Mouse (Mus musculus) limb, embryonic 15.5 days (tissue): ENCODE results near the gene Serpina3j. TPM values are rescaled to one million over a fixed set of nuclear protein-coding genes. Genes with fewer than 3 reads are reported as not detected.
"Not testable (repeated sequence)": the region's sequence is repeated elsewhere in the genome, so short reads cannot be mapped to it uniquely, and the experiment has no call there.

ENCODE experiments used
- ATAC-seq: fragments of 200-750 bp; cut with Nextera tagmentation; 2 replicates; pipeline ENCODE4 v1.8.0; 2017; ENCODE audit warnings: low read depth, moderate TSS enrichment; ENCODE audit not compliant: insufficient number of reproducible peaks, low FRiP score, low TSS enrichment
- H3K27ac ChIP-seq: fragments of 300-500 bp; sonication (generic); 2 replicates; pipeline ENCODE4 v1.5.1; 2015; ENCODE audit warnings: moderate library complexity, mild to moderate bottlenecking, inconsistent platforms
- H3K27me3 ChIP-seq: fragments of 300-500 bp; sonication (generic); 2 replicates; pipeline ENCODE4 v1.6.1; 2015; ENCODE audit warnings: inconsistent platforms
- H3K36me3 ChIP-seq: fragments of 300-500 bp; sonication (generic); 2 replicates; pipeline ENCODE4 v1.6.1; 2015; ENCODE audit warnings: inconsistent platforms
- H3K4me1 ChIP-seq: fragments of 300-500 bp; sonication (generic); 2 replicates; pipeline ENCODE4 v1.6.1; 2015; ENCODE audit warnings: inconsistent platforms
- H3K4me2 ChIP-seq: fragments of 300-500 bp; sonication (generic); 2 replicates; pipeline ENCODE4 v1.6.1; 2015; ENCODE audit warnings: mild to moderate bottlenecking, inconsistent platforms
- H3K4me3 ChIP-seq: fragments of 300-500 bp; sonication (generic); 2 replicates; pipeline ENCODE4 v1.5.1; 2015; ENCODE audit warnings: mild to moderate bottlenecking, inconsistent platforms
- H3K9ac ChIP-seq: fragments of 300-500 bp; sonication (generic); 2 replicates; pipeline ENCODE4 v1.6.1; 2015; ENCODE audit warnings: inconsistent platforms
- H3K9me3 ChIP-seq: fragments of 300-500 bp; sonication (generic); 2 replicates; pipeline ENCODE4 v1.6.1; 2016; ENCODE audit warnings: inconsistent platforms
- WGBS: fragments of 180-500 bp; shearing (Covaris S2); methylation state at CpG from one replicate; pipeline ENCODE4 v1.1.7; 2015; 5-methylcytosine and 5-hydroxymethylcytosine counted together
- polyA plus RNA-seq: library from polyadenylated mRNA; unstranded; fragments of >200 nt; fragmentation: Nextera tagmentation; extraction: Ambion mirVana; gene quantifications from 2 replicates; pipeline ENCODE4 v1.2.1, GENCODE M21; 2015

Gene Serpina3j
- polyA plus RNA-seq, 1 experiment from 2014 or later = 3.6 TPM

- not testable (repeated sequence) for H3K4me2 ChIP-seq, H3K4me1 ChIP-seq, ATAC-seq
Measured at GRCm38 (mm10) chr12:104336873-104337272, 22.5 kb downstream of the Serpina3j start.

GRCm38 (mm10) chr12:104338226-104338625 is 23.9 kb downstream of the Serpina3j start, which contains the start of the genes Serpina3k and Serpina3m:
TSS of gene Serpina3k (plus strand) at chr12:104338486.
TSS of gene Serpina3m (plus strand) at chr12:104338486.
- ATAC-seq, H3K27me3 ChIP-seq, H3K27ac ChIP-seq, H3K4me2 ChIP-seq, H3K9ac ChIP-seq, H3K4me3 ChIP-seq, H3K4me1 ChIP-seq, H3K36me3 ChIP-seq, H3K9me3 ChIP-seq: not testable (repeated sequence)
- 86% methylated on average over 3 of the region's 3 CpGs for WGBS

More at GRCm38 (mm10) chr12:104336873-104337272, 22.5 kb downstream of the Serpina3j start:
- H3K36me3 ChIP-seq, H3K4me3 ChIP-seq, H3K9ac ChIP-seq, H3K27ac ChIP-seq, H3K9me3 ChIP-seq, H3K27me3 ChIP-seq: not testable (repeated sequence)

GRCm38 (mm10) chr12:104338705-104339104 is 24.4 kb downstream of the Serpina3j start:
- Histone ChIP-seq H3K9ac (no peak overlapping the region), H3K4me1 (no peaks in the 10 kb centered on the region), H3K4me3 (no peak overlapping the region), H3K36me3 (no peaks in the 10 kb centered on the region), H3K4me2 (no peak overlapping the region), H3K27ac (no peak overlapping the region), H3K9me3 (no peaks in the 10 kb centered on the region), H3K27me3 (no peaks in the 10 kb centered on the region)
- 89% methylated on average over 3 of the region's 3 CpGs for WGBS
- no peak for ATAC-seq

- not testable (repeated sequence) for H3K9me3 ChIP-seq, H3K4me1 ChIP-seq, H3K36me3 ChIP-seq, ATAC-seq, H3K27me3 ChIP-seq, H3K4me2 ChIP-seq, H3K4me3 ChIP-seq, H3K9ac ChIP-seq, H3K27ac ChIP-seq
Measured at GRCm38 (mm10) chr12:104342489-104342888, 28.1 kb downstream of the Serpina3j start.

- H3K27ac ChIP-seq = no peak overlapping the region
- H3K4me3 ChIP-seq = no peak overlapping the region
- H3K9me3 ChIP-seq = no peaks in the 10 kb centered on the region
- ATAC-seq = no peak
- no peaks in the 10 kb centered on the region for H3K27me3 ChIP-seq
- no peaks in the 10 kb centered on the region for H3K4me1 ChIP-seq
- H3K9ac ChIP-seq = no peak overlapping the region
- WGBS = 71% methylated on average over 2 of the region's 2 CpGs
- no peak overlapping the region for H3K4me2 ChIP-seq
- no peaks in the 10 kb centered on the region for H3K36me3 ChIP-seq
Measured at GRCm38 (mm10) chr12:104345181-104345580, 30.8 kb downstream of the Serpina3j start.

GRCm38 (mm10) chr12:104345707-104346106 is 31.4 kb downstream of the Serpina3j start:
- H3K27me3 ChIP-seq = no peaks in the 10 kb centered on the region
- H3K4me3 ChIP-seq = no peak overlapping the region
- H3K9ac ChIP-seq = no peak overlapping the region
- H3K36me3 ChIP-seq = no peaks in the 10 kb centered on the region
- no peak overlapping the region for H3K4me2 ChIP-seq
- ATAC-seq = no peak
- no peaks in the 10 kb centered on the region for H3K4me1 ChIP-seq
- H3K9me3 ChIP-seq = no peaks in the 10 kb centered on the region
- H3K27ac ChIP-seq = no peak overlapping the region

- H3K27me3 ChIP-seq = no peaks in the 10 kb centered on the region
- no peaks in the 10 kb centered on the region for H3K36me3 ChIP-seq
- no peak overlapping the region for H3K9ac ChIP-seq
- no peak overlapping the region for H3K27ac ChIP-seq
- no peak overlapping the region for H3K4me2 ChIP-seq
- H3K9me3 ChIP-seq = no peaks in the 10 kb centered on the region
- WGBS = 73% methylated on average over 2 of the region's 2 CpGs
- no peaks in the 10 kb centered on the region for H3K4me1 ChIP-seq
- no peak overlapping the region for H3K4me3 ChIP-seq
- no peak for ATAC-seq
Measured at GRCm38 (mm10) chr12:104347091-104347490, 32.7 kb downstream of the Serpina3j start.

- not testable (repeated sequence) for H3K4me3 ChIP-seq, H3K4me1 ChIP-seq, H3K4me2 ChIP-seq, H3K27me3 ChIP-seq, H3K36me3 ChIP-seq, H3K9me3 ChIP-seq, H3K9ac ChIP-seq, H3K27ac ChIP-seq, ATAC-seq
- WGBS = 36% methylated on average over 3 of the region's 3 CpGs
Measured at GRCm38 (mm10) chr12:104351812-104352211, 37.5 kb downstream of the Serpina3j start.

GRCm38 (mm10) chr12:104356006-104356405 is 41.7 kb downstream of the Serpina3j start:
- H3K9me3 ChIP-seq = no peaks in the 10 kb centered on the region
- H3K4me3 ChIP-seq = no peak overlapping the region
- no peak overlapping the region for H3K9ac ChIP-seq
- no peaks in the 10 kb centered on the region for H3K27me3 ChIP-seq
- H3K27ac ChIP-seq = no peak overlapping the region
- no peaks in the 10 kb centered on the region for H3K4me1 ChIP-seq
- H3K4me2 ChIP-seq = no peak overlapping the region
- WGBS = 79% methylated on average over 3 of the region's 3 CpGs
- H3K36me3 ChIP-seq = no peaks in the 10 kb centered on the region
- ATAC-seq = no peak

GRCm38 (mm10) chr12:104369986-104370385 is 55.6 kb downstream of the Serpina3j start:
- no peaks in the 10 kb centered on the region for H3K4me1 ChIP-seq
- WGBS = 80% methylated on average over 3 of the region's 3 CpGs

More at GRCm38 (mm10) chr12:104369986-104370385, 55.6 kb downstream of the Serpina3j start:
- no peak overlapping the region for H3K4me2 ChIP-seq
- H3K4me3 ChIP-seq = no peak overlapping the region
- H3K36me3 ChIP-seq = no peaks in the 10 kb centered on the region
- ATAC-seq = no peak
- H3K9me3 ChIP-seq = no peaks in the 10 kb centered on the region
- H3K27me3 ChIP-seq = no peaks in the 10 kb centered on the region
- no peak overlapping the region for H3K27ac ChIP-seq
- no peak overlapping the region for H3K9ac ChIP-seq

Other genes starting within 250 kb of the Serpina3j start
- not detected in 2 replicates for gene Serpina5, start 213.4 kb upstream of the Serpina3j start, polyA plus RNA-seq
- gene Serpina3a, start 201.8 kb upstream of the Serpina3j start, polyA plus RNA-seq = not detected in 2 replicates
- 0.27 and 0.35 TPM in 2 replicates for gene Serpina3b, start 186.6 kb upstream of the Serpina3j start, polyA plus RNA-seq
- gene Serpina3c, start 160.7 kb upstream of the Serpina3j start, polyA plus RNA-seq = 0.09 TPM in 1 of 2 replicates, not detected in the other
- gene Serpina3f, start 100.0 kb upstream of the Serpina3j start, polyA plus RNA-seq = not detected in 2 replicates
- 0.65 and 0.98 TPM in 2 replicates for gene Serpina3g, start 78.3 kb upstream of the Serpina3j start, polyA plus RNA-seq
- 1.1 and 2.9 TPM in 2 replicates for gene Serpina3i, start 51.4 kb upstream of the Serpina3j start, polyA plus RNA-seq
- gene Serpina3k, start 23.9 kb downstream of the Serpina3j start, polyA plus RNA-seq = not detected in 2 replicates
- not detected in 2 replicates for gene Serpina3m, start 23.9 kb downstream of the Serpina3j start, polyA plus RNA-seq
- 0.95 and 1.3 TPM in 2 replicates for gene Serpina3n, start 92.2 kb downstream of the Serpina3j start, polyA plus RNA-seq
- gene Gsc, start 158.8 kb downstream of the Serpina3j start, polyA plus RNA-seq = 4.2 and 7.2 TPM in 2 replicates